Mouse (Mus musculus): ENCODE results near the gene Tmem151b. TPM values are rescaled to one million over a fixed set of nuclear protein-coding genes. Genes with fewer than 3 reads are reported as not detected.
A peak's percentile ranks its signal among the peaks of the same experiment; 100 is the strongest.

The Tmem151b gene
- polyA plus RNA-seq, 1 experiment = 0.81 TPM

DNA sequence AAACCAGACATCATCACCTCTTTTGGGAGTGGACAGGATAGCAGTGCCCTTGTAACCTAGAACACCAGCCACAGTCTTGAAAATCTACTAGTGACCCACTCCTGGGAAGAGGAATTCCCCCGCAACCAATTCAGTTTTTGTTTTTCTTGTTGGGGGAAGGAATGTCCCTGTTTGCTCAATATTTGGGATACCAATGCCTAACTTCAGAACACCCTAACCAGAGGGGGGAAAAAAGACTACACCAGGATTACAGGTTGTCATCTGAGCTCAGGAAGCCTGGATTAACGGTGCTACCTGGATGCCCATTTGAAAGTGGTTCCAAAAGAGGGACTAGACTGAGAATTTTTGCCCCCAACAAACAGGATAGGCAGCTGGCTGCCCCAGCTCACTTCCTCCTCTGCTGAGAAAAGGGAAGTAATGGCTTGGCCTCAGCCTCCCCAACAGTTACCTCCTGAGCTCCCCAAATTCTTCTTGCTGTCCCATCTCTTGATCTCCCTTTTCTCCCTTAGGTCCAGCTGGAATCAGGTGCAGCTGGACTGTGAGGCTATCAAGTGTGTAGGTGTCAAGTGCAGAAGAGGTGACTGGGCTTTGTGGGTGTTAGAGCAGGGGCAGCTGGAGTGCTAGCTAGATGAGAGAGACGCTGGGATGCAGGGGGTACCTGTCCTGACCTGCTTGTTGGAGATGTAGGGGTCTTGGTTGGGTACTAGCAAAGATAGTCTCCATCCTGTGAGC, 7.2 kb upstream of the Tmem151b start:
- TF ChIP-seq CTCF (IDR thresholded peaks at IDR 0.05; ENCODE audit: borderline replicate concordance, insufficient read depth, low read length) = no peak
- TF ChIP-seq POLR2A (IDR thresholded peaks at IDR 0.05; ENCODE audit: low read depth, low read length) = no peak
- peak overlapping the region; percentile 87 for H3K4me3 ChIP-seq (ENCODE audit: insufficient read depth, low read length)
- no peaks in the 10 kb centered on the region; the same call in 1 of the 2 replicates for H3K4me1 ChIP-seq (ENCODE audit: control insufficient read depth, insufficient read depth, low read length)
- no peak overlapping the region for H3K27ac ChIP-seq (ENCODE audit: insufficient read depth, low read length)

DNA sequence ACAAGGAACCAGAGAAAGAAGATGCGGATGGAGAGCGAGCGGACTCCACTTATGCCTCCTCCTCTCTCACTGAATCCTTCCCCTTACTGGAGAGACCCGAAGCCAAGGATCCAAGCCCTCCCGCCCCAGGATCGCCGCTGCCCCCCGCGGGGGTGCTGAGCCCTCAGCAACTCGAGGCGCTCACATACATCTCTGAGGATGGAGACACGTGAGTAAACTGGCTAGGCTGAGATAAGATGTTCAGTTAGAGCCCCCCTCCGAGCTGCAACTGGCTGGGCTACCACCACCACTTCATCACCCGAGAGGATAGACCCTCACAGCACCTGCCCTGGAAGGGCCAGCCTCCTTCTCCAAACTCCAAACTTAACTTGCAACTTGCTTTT, 6.6 kb upstream of the Tmem151b start:
- no peak overlapping the region for H3K27ac ChIP-seq (ENCODE audit: insufficient read depth, low read length)
- TF ChIP-seq CTCF (IDR thresholded peaks at IDR 0.05; ENCODE audit: borderline replicate concordance, insufficient read depth, low read length) (no peak), POLR2A (IDR thresholded peaks at IDR 0.05; ENCODE audit: low read depth, low read length) (no peak)
- H3K4me3 ChIP-seq (ENCODE audit: insufficient read depth, low read length) = peak overlapping the region; percentile 87
- H3K4me1 ChIP-seq (ENCODE audit: control insufficient read depth, insufficient read depth, low read length) = no peaks in the 10 kb centered on the region; the same call in 1 of the 2 replicates

DNA sequence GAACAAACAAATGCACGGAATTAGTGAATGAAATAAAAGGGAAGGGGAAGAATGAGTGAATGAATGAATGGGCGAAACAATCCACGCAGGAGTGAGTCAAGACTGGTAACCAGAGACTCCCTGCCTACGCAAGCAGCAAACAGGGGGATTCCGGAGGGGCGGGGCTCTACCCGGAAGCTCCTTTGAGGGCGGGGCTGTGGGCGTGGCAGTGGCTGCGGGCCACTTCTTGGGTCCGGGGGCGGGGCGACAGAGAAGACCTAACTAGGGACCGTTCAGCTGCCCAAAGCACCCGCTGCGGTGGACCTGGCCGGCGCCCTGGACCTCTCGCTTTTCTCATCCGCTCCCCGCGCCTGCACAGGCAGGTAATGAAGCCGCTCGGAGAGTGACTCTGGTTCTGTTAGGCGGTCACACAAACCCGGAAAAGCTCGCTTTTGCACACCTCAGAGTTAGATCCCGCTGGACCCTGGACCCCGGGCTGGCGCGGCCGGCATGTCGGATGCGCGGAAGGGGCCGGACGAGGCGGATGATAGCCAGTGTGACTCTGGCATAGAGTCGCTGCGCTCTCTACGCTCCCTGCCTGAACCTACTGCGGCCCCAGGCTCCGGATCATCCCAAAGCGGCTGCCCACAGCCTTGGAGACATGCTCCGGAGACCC, 6.1 kb upstream of the Tmem151b start, which contains the start of gene Nfkbie:
TSS of gene Nfkbie (plus strand) at position 252 of the 655 bp plus-strand sequence.
- Histone ChIP-seq H3K4me3 (ENCODE audit: insufficient read depth, low read length) (peak within 1 kb of the TSS; percentile 87), H3K27ac (ENCODE audit: insufficient read depth, low read length) (no peak within 1 kb of the TSS), H3K4me1 (ENCODE audit: control insufficient read depth, insufficient read depth, low read length) (no peaks in the 10 kb centered on the region; the same call in 1 of the 2 replicates)
- TF ChIP-seq CTCF (IDR thresholded peaks at IDR 0.05; ENCODE audit: borderline replicate concordance, insufficient read depth, low read length) = no peak
- peak; percentile 90 for TF ChIP-seq POLR2A (IDR thresholded peaks at IDR 0.05; ENCODE audit: low read depth, low read length)

DNA sequence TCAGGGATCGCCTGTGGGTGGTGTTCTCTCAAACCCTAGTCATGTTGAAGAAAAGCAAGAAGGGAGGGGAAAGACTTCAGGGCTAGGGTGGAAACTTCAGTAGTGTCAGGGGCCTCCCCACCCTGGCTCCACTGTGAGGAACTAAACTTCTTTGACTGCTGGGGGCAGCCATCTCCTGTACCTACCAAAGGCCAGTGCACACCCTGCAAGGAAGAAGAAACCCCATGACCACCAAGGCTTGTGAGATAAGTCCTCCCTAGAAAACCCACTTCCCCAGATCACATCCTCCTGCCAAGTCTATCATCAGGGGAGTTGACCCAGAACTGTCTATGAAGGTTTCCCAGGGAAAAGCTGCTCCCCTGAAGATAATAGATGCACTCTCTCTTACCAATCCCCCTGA, 4.9 kb upstream of the Tmem151b start:
- Histone ChIP-seq H3K27ac (ENCODE audit: insufficient read depth, low read length) (no peak overlapping the region), H3K4me3 (ENCODE audit: insufficient read depth, low read length) (no peak overlapping the region), H3K4me1 (ENCODE audit: control insufficient read depth, insufficient read depth, low read length) (no peaks in the 10 kb centered on the region; the same call in 1 of the 2 replicates)
- no peak for TF ChIP-seq CTCF (IDR thresholded peaks at IDR 0.05; ENCODE audit: borderline replicate concordance, insufficient read depth, low read length)
- TF ChIP-seq POLR2A (IDR thresholded peaks at IDR 0.05; ENCODE audit: low read depth, low read length) = no peak

DNA sequence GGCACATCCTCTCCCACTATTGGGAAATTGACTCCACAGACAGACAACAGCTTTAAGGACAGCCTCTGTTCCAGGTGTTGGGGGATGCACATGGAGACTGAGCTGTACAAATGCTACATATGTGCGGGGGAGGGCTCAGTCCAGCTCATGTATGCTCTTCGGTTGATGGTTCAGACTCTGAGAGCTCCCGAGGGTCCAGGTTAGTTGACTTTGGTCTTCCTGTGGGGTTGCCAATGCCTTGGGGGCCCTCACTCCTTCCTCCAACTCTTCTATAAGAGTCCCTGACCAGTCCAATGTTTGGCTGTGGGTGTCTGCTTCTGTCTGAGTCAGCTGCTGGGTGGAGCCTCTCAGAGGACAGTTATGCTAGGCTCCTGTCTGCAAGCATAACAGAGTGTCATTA, 3.6 kb upstream of the Tmem151b start:
- H3K4me3 ChIP-seq (ENCODE audit: insufficient read depth, low read length) = no peak overlapping the region
- no peak overlapping the region for H3K27ac ChIP-seq (ENCODE audit: insufficient read depth, low read length)
- H3K4me1 ChIP-seq (ENCODE audit: control insufficient read depth, insufficient read depth, low read length) = no peaks in the 10 kb centered on the region; the same call in 1 of the 2 replicates
- no peak for TF ChIP-seq POLR2A (IDR thresholded peaks at IDR 0.05; ENCODE audit: low read depth, low read length)
- no peak for TF ChIP-seq CTCF (IDR thresholded peaks at IDR 0.05; ENCODE audit: borderline replicate concordance, insufficient read depth, low read length)

DNA sequence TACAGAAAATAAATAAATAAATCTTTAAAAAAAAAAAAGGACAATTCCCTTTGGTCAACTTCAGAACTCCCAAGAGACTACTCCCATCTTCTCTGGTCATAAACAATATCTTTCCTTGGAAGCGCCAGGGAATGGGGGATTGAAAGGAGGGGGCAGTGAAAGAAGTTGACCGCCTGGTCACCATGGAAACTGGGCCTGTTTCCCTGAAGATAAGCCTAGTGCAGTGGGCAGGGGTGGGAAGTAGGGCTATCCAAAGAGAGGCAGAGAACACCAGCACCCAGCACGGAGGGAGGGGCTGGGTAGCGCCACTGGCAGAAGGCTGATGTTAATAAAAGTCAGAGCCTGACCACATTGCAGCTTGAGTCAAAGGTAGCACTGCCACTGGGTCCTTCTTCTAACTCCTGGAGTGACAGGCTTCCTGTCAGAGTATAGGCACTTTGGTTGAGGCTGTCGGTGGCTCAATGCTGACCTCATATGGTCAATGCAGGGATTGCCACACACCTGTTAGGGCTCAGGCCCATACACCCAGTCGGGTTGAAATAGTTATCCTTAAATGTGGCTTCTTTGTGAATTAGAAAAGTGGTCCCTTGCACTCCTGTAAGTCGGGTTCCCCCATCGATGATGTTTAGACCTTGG, 2.5 kb upstream of the Tmem151b start:
- Histone ChIP-seq H3K27ac (ENCODE audit: insufficient read depth, low read length) (no peak overlapping the region), H3K4me3 (ENCODE audit: insufficient read depth, low read length) (no peak overlapping the region), H3K4me1 (ENCODE audit: control insufficient read depth, insufficient read depth, low read length) (no peaks in the 10 kb centered on the region; the same call in 1 of the 2 replicates)
- TF ChIP-seq CTCF (IDR thresholded peaks at IDR 0.05; ENCODE audit: borderline replicate concordance, insufficient read depth, low read length) (peak; percentile 83), POLR2A (IDR thresholded peaks at IDR 0.05; ENCODE audit: low read depth, low read length) (no peak)

DNA sequence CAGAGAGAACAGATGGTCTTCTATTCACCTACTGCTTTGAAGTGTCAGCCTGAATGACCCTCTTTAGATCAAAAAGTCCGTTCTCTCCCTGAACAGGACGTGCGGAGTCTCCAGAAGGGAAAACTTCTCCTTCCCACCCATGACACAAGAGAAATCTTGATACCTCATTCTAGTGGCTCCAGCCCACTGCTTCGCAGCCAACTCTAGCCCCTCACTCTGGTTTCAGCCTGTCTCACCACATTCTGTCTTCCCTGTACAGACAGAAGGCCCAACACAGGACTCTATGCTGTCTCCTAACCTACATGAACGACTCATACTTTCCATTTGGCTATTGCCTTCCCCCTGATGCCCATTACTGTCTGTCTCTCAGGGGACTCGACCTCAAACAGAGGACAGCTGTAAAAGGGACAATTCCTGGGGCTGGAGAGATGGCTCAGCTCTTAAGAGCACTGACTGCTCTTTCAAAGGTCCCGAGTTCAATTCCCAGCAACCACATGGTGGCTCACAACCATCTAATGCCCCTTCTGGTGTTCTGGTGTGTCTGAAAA, 1.8 kb upstream of the Tmem151b start:
- H3K4me1 ChIP-seq (ENCODE audit: control insufficient read depth, insufficient read depth, low read length) = no peaks in the 10 kb centered on the region
- TF ChIP-seq CTCF (IDR thresholded peaks at IDR 0.05; ENCODE audit: borderline replicate concordance, insufficient read depth, low read length) (no peak), POLR2A (IDR thresholded peaks at IDR 0.05; ENCODE audit: low read depth, low read length) (no peak)
- no peak overlapping the region for H3K4me3 ChIP-seq (ENCODE audit: insufficient read depth, low read length)
- H3K27ac ChIP-seq (ENCODE audit: insufficient read depth, low read length) = no peak overlapping the region

DNA sequence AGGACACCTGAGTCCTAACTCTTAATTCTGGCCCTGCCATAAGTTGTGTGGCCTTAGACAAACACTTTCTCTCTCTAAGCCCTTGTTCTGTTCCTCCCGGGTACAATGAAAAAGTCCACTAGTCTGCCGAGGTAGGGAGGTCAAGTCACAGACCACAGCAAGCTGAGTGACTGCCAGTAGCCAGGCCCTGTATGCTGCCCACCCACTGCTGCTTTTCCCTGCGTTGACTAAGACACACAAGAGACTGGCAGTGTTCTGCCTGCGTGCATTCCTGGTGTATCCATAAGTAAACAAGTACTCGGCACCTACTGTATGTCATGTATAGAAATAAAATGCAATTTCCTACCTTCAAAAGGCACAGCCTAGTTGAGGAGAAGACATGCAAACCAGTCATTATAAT, 776 bp upstream of the Tmem151b start:
- no peak overlapping the region for H3K4me3 ChIP-seq (ENCODE audit: insufficient read depth, low read length)
- H3K27ac ChIP-seq (ENCODE audit: insufficient read depth, low read length) = no peak overlapping the region
- TF ChIP-seq POLR2A (IDR thresholded peaks at IDR 0.05; ENCODE audit: low read depth, low read length) (no peak), CTCF (IDR thresholded peaks at IDR 0.05; ENCODE audit: borderline replicate concordance, insufficient read depth, low read length) (no peak)
- no peaks in the 10 kb centered on the region for H3K4me1 ChIP-seq (ENCODE audit: control insufficient read depth, insufficient read depth, low read length)

DNA sequence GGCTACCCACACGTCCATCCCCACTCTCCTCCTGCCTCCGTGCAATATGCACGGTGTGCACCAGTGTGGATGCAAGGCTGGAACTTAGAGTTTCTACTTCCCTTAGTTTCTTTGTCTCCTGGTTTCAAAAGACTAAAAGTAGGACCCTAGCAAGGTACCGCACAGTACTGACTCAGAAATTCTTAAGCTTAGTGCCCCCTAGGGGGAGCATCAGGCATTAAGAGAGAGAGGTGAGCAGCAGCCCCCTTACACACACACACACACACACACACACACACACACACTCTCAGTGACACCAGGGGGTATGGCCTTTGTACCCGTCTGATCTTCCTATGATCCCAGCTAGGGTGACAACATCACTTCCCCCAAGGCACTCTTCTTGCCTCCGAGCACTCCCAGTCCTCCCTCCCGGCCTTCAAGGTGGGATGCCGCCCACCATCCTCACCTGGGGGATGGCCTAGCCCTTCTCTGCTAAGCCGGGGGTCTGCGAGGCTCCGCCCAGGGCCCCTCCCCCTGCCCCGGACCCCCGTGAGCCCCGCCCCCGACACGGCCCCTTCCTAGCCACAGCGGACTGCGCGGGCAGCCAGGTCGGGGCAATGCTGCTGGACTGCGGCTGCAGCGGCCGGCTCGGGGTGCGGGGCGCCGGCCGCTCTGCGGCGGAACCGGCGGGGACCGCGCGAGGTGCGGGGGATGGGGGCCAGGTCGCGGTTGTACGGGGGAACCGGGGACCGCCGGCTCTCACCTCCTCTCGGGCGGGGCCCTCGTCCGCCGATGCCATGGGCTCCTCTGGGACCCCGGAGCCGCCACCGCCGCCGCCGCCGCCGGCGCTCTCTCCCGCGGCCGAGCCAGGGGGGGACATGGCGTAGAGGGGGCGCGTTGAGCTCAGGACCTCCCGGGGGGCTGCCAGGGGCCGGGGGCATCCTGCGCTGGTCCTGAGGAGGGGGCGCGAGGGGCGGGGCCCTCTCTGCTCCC, 650 bp downstream of the Tmem151b start:
- no peak for TF ChIP-seq POLR2A (IDR thresholded peaks at IDR 0.05; ENCODE audit: low read depth, low read length)
- no peak for TF ChIP-seq CTCF (IDR thresholded peaks at IDR 0.05; ENCODE audit: borderline replicate concordance, insufficient read depth, low read length)
- no peak overlapping the region for H3K27ac ChIP-seq (ENCODE audit: insufficient read depth, low read length)
- H3K4me1 ChIP-seq (ENCODE audit: control insufficient read depth, insufficient read depth, low read length) = no peaks in the 10 kb centered on the region
- no peak overlapping the region for H3K4me3 ChIP-seq (ENCODE audit: insufficient read depth, low read length)
